Mouse (Mus musculus) MEL (cell line): ENCODE measurements around the gene Zc3hav1. TPM values are rescaled to one million over a fixed set of nuclear protein-coding genes. Genes with fewer than 3 reads are reported as not detected.

ENCODE experiments used
- DNase-seq: peaks from one replicate; pipeline ENCODE4 v3.0.0; 2011; ENCODE audit warnings: low read depth, low spot score
- H3K27ac ChIP-seq: 2 replicates; pipeline ENCODE4 v1.5.1; 2012; ENCODE audit warnings: low read depth, mild to moderate bottlenecking, control low read depth, low read length, moderate library complexity; ENCODE audit not compliant: control insufficient read depth
- H3K27me3 ChIP-seq, 2 experiments: fragments of 150-350 bp in 1 of 2; sonication (generic) in 1 of 2; 2 replicates each; pipeline ENCODE4 v1.6.1; 2012; ENCODE audit warnings: low read length in 2 of 2, mild to moderate bottlenecking in 2 of 2, improper control_type of control experiment in 1 of 2, moderate library complexity in 1 of 2; ENCODE audit not compliant: insufficient read depth in 2 of 2, control insufficient read depth in 1 of 2
- H3K36me3 ChIP-seq, 2 experiments: 2 replicates each; pipeline ENCODE4 v1.6.1; 2012 to 2014; ENCODE audit warnings: low read length in 2 of 2, improper control_type of control experiment in 1 of 2, inconsistent platforms in 1 of 2, mild to moderate bottlenecking in 1 of 2; ENCODE audit not compliant: insufficient read depth in 2 of 2, control insufficient read depth in 1 of 2
- H3K4me1 ChIP-seq, 2 experiments: fragments of 150-350 bp in 1 of 2; sonication (generic) in 1 of 2; 2 replicates each; pipeline ENCODE4 v1.6.1; 2012; ENCODE audit warnings: low read length in 2 of 2, improper control_type of control experiment in 1 of 2, mild to moderate bottlenecking in 1 of 2; ENCODE audit not compliant: insufficient read depth in 2 of 2, control insufficient read depth in 1 of 2
- H3K4me3 ChIP-seq, 2 experiments: fragments of 150-350 bp in 1 of 2; sonication (generic) in 1 of 2; 2 replicates each; pipeline ENCODE4 v1.5.1; 2012; ENCODE audit warnings: low read depth in 2 of 2, low read length in 2 of 2, mild to moderate bottlenecking in 2 of 2, moderate library complexity in 2 of 2, control low read depth in 1 of 2, improper control_type of control experiment in 1 of 2; ENCODE audit not compliant: control insufficient read depth in 1 of 2, insufficient read depth in 1 of 2
- H3K79me2 ChIP-seq: 2 replicates; pipeline ENCODE4 v1.6.1; 2012; ENCODE audit warnings: mild to moderate bottlenecking, low read length, moderate library complexity; ENCODE audit not compliant: control insufficient read depth, poor library complexity, insufficient read depth
- H3K9ac ChIP-seq: 2 replicates; pipeline ENCODE4 v1.6.1; 2012; ENCODE audit warnings: low read depth, mild to moderate bottlenecking, control low read depth, low read length, moderate library complexity; ENCODE audit not compliant: control insufficient read depth, poor library complexity, severe bottlenecking
- H3K9me3 ChIP-seq: fragments of 150-350 bp; sonication (generic); replicated peaks from 2 replicates; pipeline ENCODE4 v1.6.1; 2012; ENCODE audit warnings: mild to moderate bottlenecking, low read length, improper control_type of control experiment, moderate library complexity; ENCODE audit not compliant: insufficient read depth
- BHLHE40 ChIP-seq: IDR thresholded peaks from 2 replicates; pipeline ENCODE4 v1.6.1; 2012; ENCODE audit warnings: low read depth, mild to moderate bottlenecking, inconsistent platforms, low read length, improper control_type of control experiment, borderline replicate concordance
- CHD2 ChIP-seq: IDR thresholded peaks from 2 replicates; pipeline ENCODE4 v1.6.1; 2011; ENCODE audit warnings: low read length, improper control_type of control experiment
- EP300 ChIP-seq, 2 experiments: IDR thresholded peaks; 2 replicates each; pipeline ENCODE4 v1.6.1; 2011; ENCODE audit warnings: improper control_type of control experiment in 2 of 2, low read length in 2 of 2, low read depth in 1 of 2, mild to moderate bottlenecking in 1 of 2
- ETS1 ChIP-seq: IDR thresholded peaks from 2 replicates; pipeline ENCODE4 v1.6.1; 2012; ENCODE audit warnings: low read depth, mild to moderate bottlenecking, inconsistent platforms, low read length, improper control_type of control experiment, moderate library complexity
- GABPA ChIP-seq: IDR thresholded peaks from 2 replicates; pipeline ENCODE4 v1.6.1; 2012; ENCODE audit warnings: low read depth, mild to moderate bottlenecking, inconsistent platforms, low read length, improper control_type of control experiment, moderate library complexity
- GATA1 ChIP-seq: IDR thresholded peaks from 2 replicates; pipeline ENCODE4 v1.6.1; 2011; ENCODE audit warnings: low read depth, low read length, improper control_type of control experiment
- HCFC1 ChIP-seq: IDR thresholded peaks from 2 replicates; pipeline ENCODE4 v1.6.1; 2012; ENCODE audit warnings: low read depth, mild to moderate bottlenecking, inconsistent platforms, low read length, improper control_type of control experiment, moderate library complexity
- JUND ChIP-seq: IDR thresholded peaks from 2 replicates; pipeline ENCODE4 v1.6.1; 2011; ENCODE audit warnings: low read depth, mild to moderate bottlenecking, improper control_type of control experiment, low read length
- MXI1 ChIP-seq: IDR thresholded peaks from 2 replicates; pipeline ENCODE4 v1.6.1; 2011; ENCODE audit warnings: mild to moderate bottlenecking, low read depth, low read length, improper control_type of control experiment
- POLR2AphosphoS2 ChIP-seq: IDR thresholded peaks from 2 replicates; pipeline ENCODE4 v1.6.1; 2011; ENCODE audit warnings: low read length, improper control_type of control experiment
- TAL1 ChIP-seq: IDR thresholded peaks from 2 replicates; pipeline ENCODE4 v1.6.1; 2012; ENCODE audit warnings: mild to moderate bottlenecking, inconsistent platforms, low read length, moderate library complexity, mixed read lengths
- TCF12 ChIP-seq: IDR thresholded peaks from 2 replicates; pipeline ENCODE4 v1.6.1; 2014; ENCODE audit warnings: low read depth, mild to moderate bottlenecking, inconsistent platforms, low read length, improper control_type of control experiment, moderate library complexity
- UBTF ChIP-seq: IDR thresholded peaks from 2 replicates; pipeline ENCODE4 v1.6.1; 2012; ENCODE audit warnings: low read depth, mild to moderate bottlenecking, inconsistent platforms, low read length, improper control_type of control experiment, moderate library complexity, borderline replicate concordance; ENCODE audit not compliant: insufficient read depth
- ZC3H11A ChIP-seq: IDR thresholded peaks from 2 replicates; pipeline ENCODE4 v1.6.1; 2012; ENCODE audit warnings: low read depth, mild to moderate bottlenecking, inconsistent platforms, low read length, improper control_type of control experiment
- ZKSCAN1 ChIP-seq: IDR thresholded peaks from 2 replicates; pipeline ENCODE4 v1.6.1; 2012; ENCODE audit warnings: low read depth, mild to moderate bottlenecking, inconsistent platforms, low read length, improper control_type of control experiment, moderate library complexity
- ZMIZ1 ChIP-seq: IDR thresholded peaks from 2 replicates; pipeline ENCODE4 v1.6.1; 2012; ENCODE audit warnings: low read depth, mild to moderate bottlenecking, inconsistent platforms, low read length, improper control_type of control experiment, moderate library complexity
- ZNF384 ChIP-seq: IDR thresholded peaks from 2 replicates; pipeline ENCODE4 v1.6.1; 2012; ENCODE audit warnings: low read depth, mild to moderate bottlenecking, inconsistent platforms, low read length, improper control_type of control experiment
- polyA plus RNA-seq, 2 experiments: library from polyadenylated mRNA; stranded (reverse) in 1 of 2; unstranded in 1 of 2; fragments of >175 nt in 1 of 2; fragments of >200 nt in 1 of 2; gene quantifications; 2 replicates each; pipeline versions ENCODE4 v1.2.1 to v1.2.4; 2012; ENCODE audit warnings: low replicate concordance in 2 of 2, low read depth in 1 of 2; ENCODE audit not compliant: insufficient read length in 2 of 2, insufficient read depth in 1 of 2, missing spikeins in 1 of 2
- total RNA-seq: library from RNA; depleted of rRNA; stranded (reverse); fragments of 300-350 nt; gene quantifications from 2 replicates; pipeline ENCODE4 v1.2.3, GENCODE M21; 2012

The Zc3hav1 gene
- total and polyA plus RNA-seq, 3 experiments, result 66.6 to 71.0 (median 68.3) TPM

DNA sequence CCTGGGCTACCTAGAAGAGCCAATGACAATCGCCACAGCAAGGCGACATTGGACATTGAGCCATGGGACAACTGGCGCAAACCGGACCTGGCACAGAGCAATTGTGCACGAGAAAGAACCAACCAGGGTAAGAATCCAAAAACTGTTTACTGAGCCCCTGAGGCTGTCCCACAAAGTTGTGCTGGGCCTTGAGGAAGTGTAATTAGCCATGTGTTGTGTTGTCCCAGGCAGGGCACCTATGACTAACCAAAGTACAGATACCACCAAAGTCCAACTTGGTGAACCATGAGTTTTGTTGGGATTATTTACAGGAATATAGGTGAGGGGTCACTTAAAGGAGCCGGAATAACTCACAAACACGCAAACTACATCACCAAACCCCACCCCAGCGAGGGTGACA lies 96.9 kb downstream of the Zc3hav1 start:
- DNase-seq, result no peak
- no peak for TF ChIP-seq ZKSCAN1
- no peak for TF ChIP-seq CHD2
- TF ChIP-seq ZC3H11A, result no peak
- TF ChIP-seq ZNF384, result no peak
- no peak for TF ChIP-seq TAL1
- TF ChIP-seq ZMIZ1, result no peak
- TF ChIP-seq BHLHE40, result no peak
- no peak for TF ChIP-seq UBTF
- no peak for TF ChIP-seq JUND
- no peak for TF ChIP-seq POLR2AphosphoS2
- TF ChIP-seq MXI1, result no peak
- TF ChIP-seq ETS1, result no peak
- TF ChIP-seq TCF12, result no peak
- TF ChIP-seq GABPA, result no peak
- no peaks in the 10 kb centered on the region for H3K27me3 ChIP-seq
- no peak overlapping the region for H3K4me3 ChIP-seq
- H3K9me3 ChIP-seq, result no peaks in the 10 kb centered on the region
- peaks cover 0 to 5% of the 10 kb centered on the region in 2 experiments; a peak in 2 of 4 replicates for H3K36me3 ChIP-seq
- H3K4me1 ChIP-seq, result peaks cover 3 to 28% of the 10 kb centered on the region in 2 experiments; a peak in 3 of 4 replicates
- H3K27ac ChIP-seq, result no peak overlapping the region
- no peak overlapping the region for H3K9ac ChIP-seq
- H3K79me2 ChIP-seq, result no peaks in the 10 kb centered on the region; the same call in 1 of the 2 replicates

DNA sequence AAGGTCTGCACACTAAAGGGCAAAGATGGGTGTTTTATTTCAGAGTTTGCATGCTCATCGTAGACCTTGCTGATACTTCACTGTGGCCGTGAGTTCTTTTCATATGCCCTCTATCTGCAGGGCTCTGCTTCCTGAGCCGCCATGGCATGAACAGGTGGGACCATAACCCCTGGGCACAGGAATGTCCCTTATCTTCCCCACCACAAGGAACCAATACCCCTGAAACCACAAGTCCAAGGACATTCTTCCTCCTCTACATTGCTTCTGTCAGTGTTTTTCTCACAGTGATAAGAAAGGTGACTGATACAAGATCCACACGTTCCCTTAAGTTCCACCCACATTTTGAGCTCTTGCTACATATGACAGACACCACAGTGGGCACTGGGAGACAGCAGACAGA lies 97.6 kb downstream of the Zc3hav1 start:
- Histone ChIP-seq H3K9ac (no peak overlapping the region), H3K4me1 (peaks cover 3 to 28% of the 10 kb centered on the region in 2 experiments; a peak in 3 of 4 replicates), H3K9me3 (no peaks in the 10 kb centered on the region), H3K4me3 (no peak overlapping the region), H3K36me3 (peaks cover 0 to 5% of the 10 kb centered on the region in 2 experiments; a peak in 2 of 4 replicates), H3K27me3 (no peaks in the 10 kb centered on the region), H3K79me2 (no peaks in the 10 kb centered on the region; the same call in 1 of the 2 replicates), H3K27ac (no peak overlapping the region)
- TF ChIP-seq TAL1 (peak; percentile 59), TCF12 (peak; percentile 42; the same call in 1 of the 2 replicates), GATA1 (peak; percentile 59), EP300 (IDR thresholded peaks at IDR 0.05; ENCODE audit: low read depth in 1 of 2, low read length in 2 of 2) (peak; percentile 49 to 50), HCFC1 (no peak), ETS1 (peak; percentile 41)
- DNase-seq, result peak; percentile 44
